Mouse (Mus musculus) gastrocnemius, postnatal 14 days (tissue): ENCODE results near the gene Grk4. TPM values are rescaled to one million over a fixed set of nuclear protein-coding genes. Genes with fewer than 3 reads are reported as not detected.

Experiments used
- DNase-seq: peaks from one replicate; pipeline ENCODE4 v3.0.0; 2021; ENCODE audit warnings: mixed read lengths
- intact Hi-C: fragments of 180-260 bp; cut with DNase I; formaldehyde crosslinking; loops from one replicate; pipeline ENCODE4 v1.15.1; 2025; ENCODE audit warnings: low total_unique reads
- long read RNA-seq, 2 experiments: library from polyadenylated mRNA; stranded (forward); transcript quantifications; one replicate each; pipeline ENCODE4 v2.0.0; 2021
- total RNA-seq, 2 experiments: library from RNA; stranded (reverse); gene quantifications; 2 replicates each; pipeline ENCODE4 v1.2.3; 2021

The Grk4 gene
- under 1 TPM; 0.64 to 0.96 TPM for total RNA-seq
- long read RNA-seq, experiment 1, partial matches to known transcripts: 0 of 2 reads
- long read RNA-seq, experiment 1, other reads (novel, unspliced or antisense): 1 of 2 reads
- long read RNA-seq, experiment 2, partial matches to known transcripts: 0 of 3 reads
- long read RNA-seq, experiment 2, other reads (novel, unspliced or antisense): 1 of 3 reads

DNA sequence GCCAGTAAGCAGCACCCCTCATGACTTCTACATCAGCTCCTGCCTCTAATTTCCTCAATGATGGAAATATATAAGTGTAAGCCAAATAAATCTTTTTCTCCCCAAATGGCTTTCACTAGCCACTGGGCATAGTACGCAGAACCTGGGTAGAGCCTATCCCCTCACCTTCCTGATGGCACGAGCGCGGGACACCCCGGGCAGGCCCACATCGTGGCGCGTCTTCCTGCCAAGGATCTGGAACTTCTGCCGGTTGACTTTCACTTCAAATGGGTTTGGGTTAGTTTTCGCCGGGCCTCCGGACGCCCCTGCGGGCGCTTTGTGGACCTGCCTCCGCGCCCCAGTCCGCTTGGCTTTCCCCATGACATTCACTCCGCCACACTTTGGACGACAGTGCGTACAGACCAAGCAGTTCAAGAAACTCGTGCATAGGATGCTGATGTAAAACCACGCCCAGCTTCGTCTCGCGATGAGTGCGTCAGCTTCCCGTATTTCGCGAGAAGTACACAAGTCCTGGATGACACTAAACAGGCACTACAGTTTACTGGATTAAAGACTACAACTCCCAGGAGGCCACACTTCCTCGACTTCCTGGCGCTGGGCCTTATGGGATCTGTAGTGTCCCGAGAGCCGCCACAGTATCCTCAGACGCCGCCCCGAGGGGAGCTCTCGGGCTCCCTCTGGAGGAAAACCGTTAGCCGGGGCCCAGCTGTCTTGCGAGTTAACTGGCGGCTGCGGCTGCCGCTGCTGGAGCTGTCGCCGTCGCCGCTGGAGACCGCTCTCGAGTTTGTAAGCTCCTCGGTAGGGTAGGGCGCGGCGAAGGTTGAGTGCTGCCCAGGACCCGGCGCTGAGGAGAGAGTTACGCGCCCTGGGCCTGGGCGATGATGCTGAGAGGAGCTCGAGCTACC is at the start of gene Grk4, which contains the start of gene Nop14:
Gene Grk4, plus strand, starts transcription at position 694 of the 905 bp plus-strand sequence.
Gene Nop14, minus strand, starts transcription at position 463 of the 905 bp plus-strand sequence.
- DNase-seq: peak; percentile 99
- intact Hi-C loops: no loop called here

DNA sequence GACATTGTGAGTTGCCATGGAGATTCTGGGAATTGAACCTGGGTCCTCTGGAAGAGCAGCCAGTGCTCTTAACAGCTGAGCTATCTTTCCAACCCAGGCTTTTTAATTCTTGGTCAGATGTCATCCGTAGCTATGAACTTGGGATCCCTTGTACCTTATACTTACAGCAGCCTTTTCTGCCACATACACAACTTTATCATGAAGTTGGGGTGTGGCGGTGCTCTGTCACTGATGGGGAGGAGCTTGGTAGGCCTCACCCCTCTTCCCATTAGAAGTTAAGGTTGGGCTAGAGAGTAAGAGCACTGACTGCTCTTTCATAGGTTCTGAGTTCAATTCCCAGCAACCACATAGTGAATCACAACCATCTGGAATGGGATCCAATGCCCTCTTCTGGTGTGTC is 27.2 kb upstream of the Grk4 start:
- DNase-seq: no peak
- intact Hi-C loops: no loop called here

DNA sequence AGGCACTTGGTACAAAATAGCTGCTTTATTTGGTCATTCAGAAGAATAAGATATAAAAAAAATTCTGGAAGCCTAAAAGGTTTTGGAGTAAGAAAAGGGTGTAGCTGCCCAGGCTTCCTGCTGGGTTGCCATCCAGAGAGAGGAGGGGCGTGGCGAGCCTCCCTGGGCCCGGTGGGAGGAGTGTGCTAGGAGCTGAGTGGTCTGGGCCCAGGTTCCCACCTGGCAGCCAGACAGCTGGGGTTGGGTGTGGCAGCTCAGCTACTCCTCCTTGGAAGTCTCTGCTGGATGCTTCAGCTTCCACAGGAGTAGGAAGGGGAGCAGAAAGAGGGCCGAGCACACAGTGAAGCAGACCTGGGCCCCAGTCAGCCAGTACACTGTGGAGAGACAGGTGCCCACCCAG is 26.5 kb upstream of the Grk4 start:
- intact Hi-C loops: no loop called here
- peak; percentile 60 for DNase-seq

DNA sequence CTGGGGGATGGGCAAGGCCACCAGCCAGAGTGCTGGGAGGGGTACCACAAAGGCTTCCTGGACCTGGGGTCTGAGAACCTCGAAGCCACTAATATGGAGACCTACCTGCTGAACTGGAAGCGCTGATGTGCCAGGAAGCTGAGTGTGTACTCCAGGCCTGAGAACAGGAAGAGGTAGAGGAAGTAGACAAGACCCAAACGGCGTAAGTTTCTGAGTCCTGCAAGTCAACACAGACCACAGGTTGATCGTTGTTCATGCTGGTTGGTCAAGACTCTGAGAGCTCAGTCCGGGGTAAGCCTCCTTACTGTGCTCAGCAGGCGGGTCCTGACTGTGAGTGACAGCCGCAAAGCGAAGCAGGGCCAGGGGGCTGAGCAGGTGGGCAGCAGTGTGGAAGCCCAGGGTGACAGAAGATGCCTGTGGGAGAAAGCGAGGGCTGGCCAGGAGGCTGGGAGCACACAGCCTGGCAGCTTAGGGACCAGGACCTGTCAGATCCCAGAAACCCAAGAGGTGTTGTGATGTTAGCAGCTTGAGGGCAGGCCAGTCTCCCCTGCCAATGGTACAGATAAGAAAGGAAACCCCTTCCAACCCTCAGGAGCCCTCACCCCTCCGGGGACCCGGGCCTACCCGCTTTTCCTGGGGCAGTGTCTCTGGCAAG is 25.3 kb upstream of the Grk4 start:
- DNase-seq: no peak
- intact Hi-C loops: no loop called here

DNA sequence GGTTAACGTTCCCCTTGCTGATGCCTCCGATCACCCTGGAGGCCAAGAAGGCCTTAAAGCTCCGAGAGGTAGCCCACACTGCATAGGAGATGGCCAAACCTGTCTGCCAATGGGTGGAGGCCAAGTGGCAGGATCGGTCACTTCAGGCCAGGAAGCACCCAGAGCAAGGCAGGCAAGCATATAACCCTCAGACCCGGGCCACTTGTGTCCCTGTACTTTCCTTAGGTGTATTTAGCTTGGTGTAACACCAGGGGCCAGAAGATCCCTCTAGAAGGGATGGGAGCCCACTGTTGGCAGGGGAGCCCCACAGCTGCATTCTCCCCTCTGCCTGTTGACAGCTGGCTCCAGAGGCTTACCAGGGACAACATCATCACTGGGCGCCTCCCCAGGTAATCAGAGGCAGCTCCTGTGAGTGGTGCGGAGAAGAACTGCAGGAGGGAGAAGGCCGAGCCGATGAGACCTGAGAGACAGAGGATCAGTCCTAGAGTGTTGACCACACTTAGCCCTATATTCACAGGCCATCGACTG is 24.4 kb upstream of the Grk4 start:
- DNase-seq: no peak
- intact Hi-C loops: no loop called here

DNA sequence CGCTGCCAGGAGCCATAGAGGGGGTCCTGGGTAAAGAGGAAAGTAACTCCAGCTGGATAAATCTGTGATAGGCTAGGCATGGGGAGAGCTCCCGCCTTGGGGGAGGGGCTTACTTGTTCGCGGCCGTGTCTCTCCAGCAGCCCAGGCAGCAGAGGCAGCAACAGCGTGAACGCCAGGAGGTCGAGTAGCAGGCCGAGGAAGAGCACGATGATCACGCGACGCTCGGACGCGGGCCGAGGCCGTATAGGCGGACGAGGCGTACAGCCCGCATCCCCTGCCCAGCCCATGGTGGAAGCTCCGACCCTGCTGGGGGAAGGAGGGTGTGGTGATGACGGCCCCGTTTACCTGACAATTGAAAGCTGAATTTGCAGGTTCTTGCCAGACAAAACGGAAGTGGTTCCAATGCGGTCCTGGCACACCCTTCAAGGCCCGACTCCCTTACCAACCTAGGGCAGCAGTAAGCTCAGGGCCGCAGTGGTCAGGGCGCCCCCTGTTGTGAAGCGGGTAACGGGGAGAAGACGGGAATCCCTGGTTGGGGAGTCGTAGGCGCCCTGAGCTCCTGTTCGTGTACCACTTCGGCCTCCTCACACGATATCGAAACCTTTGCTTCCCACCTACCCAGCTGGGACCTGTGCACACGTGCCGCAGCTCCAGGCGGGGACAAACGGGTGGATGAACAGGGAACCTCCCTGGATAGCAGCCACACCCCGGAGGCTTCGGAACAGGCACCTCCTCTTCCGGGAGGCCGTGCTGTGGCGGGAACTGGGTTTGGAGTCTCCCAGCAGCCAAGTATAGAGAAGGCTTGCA is 23.5 kb upstream of the Grk4 start, which contains the start of gene Mfsd10:
Gene Mfsd10, minus strand, starts transcription at position 732 of the 807 bp plus-strand sequence.
- DNase-seq: peak; percentile 87
- intact Hi-C loops: no loop called here

DNA sequence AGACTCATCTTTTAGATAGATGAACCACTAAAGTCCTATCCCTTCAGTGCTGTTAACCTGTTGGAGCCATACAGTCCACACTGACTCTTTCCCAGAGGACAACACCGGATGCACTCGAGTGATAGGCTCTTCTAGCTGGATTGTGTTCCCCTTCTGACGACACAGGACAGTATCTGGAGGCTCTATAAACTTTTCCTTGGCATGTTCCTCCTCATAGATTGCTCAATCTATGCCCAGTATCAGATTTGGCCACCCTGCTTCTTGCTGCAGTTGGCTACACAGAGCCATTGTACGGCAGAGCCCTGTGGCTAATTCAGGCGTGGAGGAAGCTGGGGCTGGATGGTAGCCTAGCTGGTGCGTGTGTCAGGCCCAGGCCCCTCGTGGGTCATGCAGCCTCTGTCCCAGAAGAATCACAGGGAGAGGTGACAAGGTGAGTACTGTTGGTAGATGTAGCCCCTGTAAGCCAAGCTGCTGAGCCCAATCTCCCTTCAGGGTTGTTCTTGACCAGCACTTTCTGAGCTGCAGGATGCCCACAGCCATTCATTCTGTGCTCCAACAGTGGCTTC is 22.5 kb upstream of the Grk4 start:
- intact Hi-C loops: no loop called here
- DNase-seq: no peak

DNA sequence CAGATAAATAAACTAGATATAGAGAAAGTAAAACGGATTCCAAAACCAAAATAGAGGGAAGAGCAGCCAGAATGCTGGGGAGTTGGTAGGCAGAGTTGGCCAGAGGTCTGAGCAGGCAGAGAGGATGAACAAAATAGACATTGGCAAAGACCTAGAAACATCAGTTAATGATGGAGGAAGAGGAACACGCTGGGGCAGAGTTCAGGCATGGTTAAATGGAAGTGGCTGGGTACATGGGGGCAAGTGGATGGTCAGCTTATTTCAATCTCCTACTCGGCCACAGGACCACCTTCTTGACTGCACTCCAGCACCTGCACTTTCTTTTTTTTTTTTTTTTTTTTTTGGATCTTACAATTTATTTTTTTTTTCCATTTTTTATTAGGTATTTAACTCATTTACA is 18.2 kb upstream of the Grk4 start:
- intact Hi-C loops: loop anchor here (1.0 kb wide), 1 partner anchor 124 kb away; no protein-coding TSS in a partner anchor
- no peak for DNase-seq

DNA sequence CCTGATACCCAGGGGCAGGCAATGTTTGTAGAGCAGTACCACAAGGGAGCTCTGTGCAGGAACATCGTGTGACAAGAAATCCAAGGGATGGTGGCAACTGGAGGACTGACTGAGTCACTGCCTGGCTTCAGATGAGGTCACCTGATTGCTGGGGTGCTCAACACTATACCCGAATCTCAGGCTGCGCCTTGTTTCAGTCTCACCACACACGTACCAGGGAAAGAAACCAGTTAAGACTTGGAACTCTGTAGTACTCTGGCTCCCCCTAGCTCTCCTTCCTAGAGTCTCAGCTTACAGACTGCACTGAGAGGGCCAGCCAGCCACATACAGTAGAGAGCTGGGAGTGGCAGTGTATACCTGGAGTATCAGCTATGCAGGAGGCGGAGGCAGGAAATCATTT is 17.2 kb upstream of the Grk4 start:
- intact Hi-C loops: no loop called here
- no peak for DNase-seq

DNA sequence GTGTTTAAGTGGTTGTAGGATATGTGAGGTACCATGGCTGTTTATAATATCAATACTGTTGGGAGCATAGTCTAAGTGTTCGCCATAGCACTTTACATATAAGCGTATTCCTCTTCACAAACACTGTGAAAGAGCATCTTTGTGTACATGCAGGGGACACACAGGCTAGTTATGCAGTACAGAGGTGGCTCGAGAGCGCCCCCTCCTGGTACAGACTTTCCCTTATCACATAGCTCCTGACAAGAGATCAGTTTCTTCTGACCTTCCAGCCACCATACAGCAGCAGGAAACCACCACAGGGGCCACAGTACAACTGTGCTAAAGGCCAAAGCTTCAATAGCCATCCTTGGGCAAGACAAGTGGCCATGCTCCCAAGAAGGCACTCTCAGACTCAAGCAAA is 12.6 kb upstream of the Grk4 start:
- peak; percentile 36 for DNase-seq
- intact Hi-C loops: no loop called here

DNA sequence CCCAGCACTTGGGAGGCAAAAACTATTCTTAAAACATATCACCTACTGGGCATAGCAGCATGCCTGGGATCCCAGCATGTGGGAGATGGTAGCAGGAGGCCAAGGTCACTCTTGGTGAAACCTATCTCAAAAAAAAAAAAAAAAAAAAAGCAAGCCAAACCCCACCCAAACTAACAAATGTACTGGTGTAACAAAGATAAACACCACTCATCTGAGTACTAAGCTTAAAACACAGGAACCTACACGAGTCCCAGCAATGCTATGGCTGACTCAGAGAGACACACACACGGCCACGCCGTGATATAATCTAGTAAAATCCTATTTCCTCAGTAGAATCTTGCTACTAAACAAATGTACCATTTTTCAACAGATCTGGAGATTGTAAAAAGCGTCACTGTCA is 7.2 kb upstream of the Grk4 start:
- no peak for DNase-seq
- intact Hi-C loops: no loop called here

DNA sequence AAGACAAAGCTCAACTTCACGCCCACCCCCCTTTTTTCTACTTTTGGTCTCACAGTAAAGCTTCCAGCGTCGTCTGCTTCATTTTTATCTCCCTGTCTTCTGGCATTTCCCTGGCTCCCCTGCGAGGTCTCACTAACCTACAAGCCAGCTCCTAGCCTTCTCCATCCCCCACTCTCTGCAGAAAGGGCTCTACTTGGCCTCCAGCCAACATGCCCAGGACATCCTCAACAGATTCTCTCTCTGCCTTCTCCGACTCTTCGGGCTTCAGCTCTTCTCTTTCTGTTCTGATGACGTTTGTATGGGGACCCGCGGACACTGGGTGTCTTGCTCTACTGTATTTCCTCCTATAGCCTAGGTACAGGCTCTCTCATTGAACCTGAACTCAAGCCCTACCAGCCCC is 5.3 kb upstream of the Grk4 start:
- DNase-seq: no peak
- intact Hi-C loops: no loop called here

DNA sequence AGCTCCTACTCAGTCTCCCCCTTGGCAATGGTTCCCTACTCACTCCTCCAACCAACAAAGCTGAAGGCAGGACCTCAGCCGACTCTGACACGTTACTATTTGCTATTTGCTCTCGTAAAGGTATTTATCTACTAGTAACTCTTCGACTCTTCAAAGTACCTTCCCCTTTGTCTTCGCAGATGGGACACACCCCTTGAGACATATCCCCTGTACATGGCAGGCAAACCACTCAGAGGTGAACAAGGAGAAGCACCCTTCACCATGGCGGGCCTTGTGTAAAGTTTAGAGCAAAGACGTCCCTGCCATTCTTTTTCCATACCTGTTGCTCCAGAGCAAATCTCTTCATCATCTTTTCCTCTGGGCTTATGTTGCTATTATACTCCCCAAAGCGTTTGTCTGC is 2.6 kb upstream of the Grk4 start:
- intact Hi-C loops: no loop called here
- DNase-seq: no peak

DNA sequence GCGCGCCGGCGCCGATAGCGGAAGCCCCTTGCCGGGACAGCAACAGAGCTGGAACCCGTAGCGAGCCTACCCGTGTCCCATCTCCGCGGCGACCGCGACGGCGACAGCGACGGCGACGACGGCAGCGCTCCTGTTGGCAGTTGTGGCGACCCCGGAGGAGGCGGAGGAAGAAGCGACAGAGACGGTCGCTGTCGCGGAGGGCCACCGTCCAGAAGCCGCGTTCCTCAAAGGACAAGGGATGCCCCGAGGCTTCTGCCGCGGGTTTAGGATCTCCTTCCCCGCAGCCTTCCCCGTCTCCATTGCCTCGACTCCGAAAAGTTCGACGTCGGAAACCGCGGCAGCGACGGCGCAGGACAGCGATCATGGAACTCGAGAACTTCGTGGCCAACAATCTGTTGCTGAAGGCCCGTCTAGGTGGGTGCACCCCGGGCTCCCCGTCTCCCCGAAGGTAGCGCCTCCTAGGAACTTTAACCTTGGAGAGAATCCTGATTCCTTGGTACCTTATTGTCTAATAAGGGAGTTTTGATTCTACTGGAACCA is 482 bp downstream of the Grk4 start:
- intact Hi-C loops: no loop called here
- DNase-seq: no peak

DNA sequence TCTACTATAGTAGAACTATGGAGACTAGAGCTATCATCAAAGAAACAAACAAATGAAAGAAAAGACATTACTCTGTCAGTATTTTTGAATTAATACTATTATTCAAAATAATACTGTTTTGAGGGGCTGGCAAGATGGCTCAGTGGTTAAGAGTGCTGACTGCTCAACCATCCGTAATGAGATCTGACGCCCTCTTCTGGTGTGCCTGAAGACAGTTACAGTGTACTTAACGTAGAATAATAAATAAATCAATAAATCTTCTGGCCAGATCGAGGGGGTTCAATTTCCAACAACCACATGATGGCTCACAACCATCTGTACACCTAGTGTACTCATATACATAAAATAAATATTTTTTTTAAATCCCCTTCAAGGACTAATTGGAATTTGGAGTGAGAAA is 1.7 kb downstream of the Grk4 start:
- intact Hi-C loops: no loop called here
- no peak for DNase-seq

DNA sequence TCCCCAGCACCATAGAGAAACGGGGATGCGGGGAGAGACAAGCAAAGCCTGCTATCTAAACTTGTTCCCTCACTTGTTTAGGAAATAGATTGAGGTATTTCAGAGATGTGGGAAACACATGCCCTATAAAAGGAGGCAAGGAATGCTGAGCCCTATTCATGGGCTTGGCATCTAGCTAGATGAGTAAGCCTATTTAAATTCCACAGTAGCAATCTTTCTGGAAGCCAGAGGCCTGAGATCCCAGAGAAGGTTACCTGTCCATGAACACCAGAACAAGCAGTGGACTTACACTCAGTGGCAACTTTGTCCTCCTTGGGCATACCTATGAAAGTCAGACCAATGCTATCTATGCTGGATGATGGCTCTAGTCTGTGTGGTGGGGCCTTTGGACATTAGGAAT is 3.1 kb downstream of the Grk4 start:
- intact Hi-C loops: no loop called here
- DNase-seq: no peak

DNA sequence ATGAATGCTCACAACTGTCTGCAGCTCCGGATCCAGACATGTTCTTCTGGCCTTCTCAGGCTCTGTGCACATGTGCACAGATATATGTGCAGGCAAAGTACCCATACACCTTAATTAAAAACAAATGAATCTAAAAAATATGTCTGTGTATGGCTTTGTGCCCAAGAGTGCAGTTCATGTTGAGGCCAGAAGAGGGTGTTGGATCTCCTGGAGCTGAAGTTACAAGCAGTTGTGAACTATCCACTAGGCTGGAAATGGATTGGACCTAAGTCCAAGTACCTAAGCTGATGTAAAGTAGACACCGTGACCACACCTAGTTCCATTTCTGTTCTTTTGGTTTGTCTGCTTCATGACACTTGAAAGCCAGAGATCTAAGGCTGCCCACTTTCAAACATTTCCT is 9.3 kb downstream of the Grk4 start:
- intact Hi-C loops: no loop called here

DNA sequence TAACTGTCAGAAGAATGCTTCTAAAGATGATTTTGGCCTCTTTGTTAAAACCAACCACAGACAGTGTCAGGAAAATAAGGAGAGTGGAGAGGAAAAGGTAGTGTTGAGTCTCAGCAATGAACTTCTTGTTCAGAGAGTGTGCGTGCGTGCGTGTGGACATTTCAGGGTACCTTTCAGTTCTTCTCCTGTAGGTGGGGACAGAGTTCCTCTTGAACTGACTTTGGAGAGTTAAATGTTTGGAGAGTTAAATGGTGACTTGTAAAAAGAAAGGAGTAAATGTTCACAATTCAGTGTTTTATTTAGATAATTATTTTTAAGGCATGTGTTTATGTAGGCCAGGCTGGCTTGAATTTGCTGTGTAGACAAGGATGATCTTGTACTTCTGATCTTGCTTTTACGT is 10.1 kb downstream of the Grk4 start:
- intact Hi-C loops: no loop called here
- DNase-seq: no peak

More for the DNA sequence above, 9.3 kb downstream of the Grk4 start:
- no peak for DNase-seq

DNA sequence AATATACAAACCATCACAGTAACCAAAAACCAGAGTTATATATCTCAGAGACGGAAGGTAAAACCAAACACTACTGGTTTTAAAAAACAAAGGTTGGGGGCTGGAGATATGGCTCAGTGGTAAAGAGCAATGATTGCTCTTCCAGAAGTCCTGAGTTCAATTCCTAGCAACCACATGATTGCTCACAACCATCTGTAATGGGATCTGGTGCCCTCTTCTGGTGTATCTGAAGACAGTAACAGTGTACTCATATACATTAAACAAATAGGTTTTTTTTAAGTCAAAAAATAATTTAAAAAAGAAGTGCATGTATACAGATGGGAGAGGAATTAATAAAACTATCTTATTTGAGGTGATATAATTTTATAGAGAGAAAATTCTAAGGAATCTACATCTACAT is 29.7 kb downstream of the Grk4 start:
- intact Hi-C loops: no loop called here
- DNase-seq: no peak
